Mouse (Mus musculus) limb, embryonic 14.5 days (tissue): ENCODE measurements around the gene Lamtor4. TPM values are rescaled to one million over a fixed set of nuclear protein-coding genes. Genes with fewer than 3 reads are reported as not detected.

Experiments used
- ATAC-seq: fragments of 200-750 bp; cut with Nextera tagmentation; 2 replicates; pipeline ENCODE4 v1.8.0; 2017; ENCODE audit warnings: low read depth, moderate number of reproducible peaks, moderate TSS enrichment; ENCODE audit not compliant: low FRiP score
- DNase-seq: peaks from one replicate; pipeline ENCODE4 v3.0.0-alpha.2; 2015; ENCODE audit warnings: low spot score
- H3K27ac ChIP-seq: fragments of 300-500 bp; sonication (generic); replicated peaks from 2 replicates; pipeline ENCODE4 v1.5.1; 2014; ENCODE audit warnings: low read depth, mild to moderate bottlenecking, low read length, moderate library complexity, mixed read lengths
- H3K27me3 ChIP-seq: fragments of 300-500 bp; sonication (generic); 2 replicates; pipeline ENCODE4 v1.6.1; 2014; ENCODE audit warnings: low read length, mixed read lengths; ENCODE audit not compliant: control insufficient read depth, insufficient read depth
- H3K36me3 ChIP-seq: fragments of 300-500 bp; sonication (generic); 2 replicates; pipeline ENCODE4 v1.6.1; 2014; ENCODE audit warnings: mild to moderate bottlenecking, low read length, moderate library complexity, mixed read lengths; ENCODE audit not compliant: control insufficient read depth, insufficient read depth
- H3K4me1 ChIP-seq: fragments of 300-500 bp; sonication (generic); 2 replicates; pipeline ENCODE4 v1.6.1; 2014; ENCODE audit warnings: antibody characterized with exemption, low read length, mixed read lengths; ENCODE audit not compliant: control insufficient read depth, insufficient read depth
- H3K4me2 ChIP-seq: fragments of 300-500 bp; sonication (generic); replicated peaks from 2 replicates; pipeline ENCODE4 v1.6.1; 2014; ENCODE audit warnings: low read depth, mild to moderate bottlenecking, low read length, moderate library complexity; ENCODE audit not compliant: severe bottlenecking
- H3K4me3 ChIP-seq: fragments of 300-500 bp; sonication (generic); replicated peaks from 2 replicates; pipeline ENCODE4 v1.5.1; 2014; ENCODE audit warnings: low read length
- H3K9ac ChIP-seq: fragments of 300-500 bp; sonication (generic); 2 replicates; pipeline ENCODE4 v1.6.1; 2014; ENCODE audit warnings: mild to moderate bottlenecking, low read depth, low read length, moderate library complexity; ENCODE audit not compliant: severe bottlenecking
- H3K9me3 ChIP-seq: fragments of 300-500 bp; sonication (generic); 2 replicates; pipeline ENCODE4 v1.6.1; 2016; ENCODE audit warnings: low read length; ENCODE audit not compliant: control insufficient read depth
- POLR2A ChIP-seq: fragments of 200-500 bp; IDR thresholded peaks from 2 replicates; pipeline ENCODE4 v1.8.0; 2012; ENCODE audit warnings: inconsistent platforms, mild to moderate bottlenecking, moderate library complexity, borderline replicate concordance; ENCODE audit not compliant: insufficient read depth, insufficient read length; ENCODE audit errors: extremely low read depth
- WGBS: fragments of 180-500 bp; shearing (Covaris S2); extraction: QIAGEN DNeasy Blood & Tissue Kit; methylation state at CpG from one replicate; pipeline ENCODE4 v1.1.7; 2014; 5-methylcytosine and 5-hydroxymethylcytosine counted together
- polyA plus RNA-seq, 2 experiments: library from polyadenylated mRNA; depleted of rRNA in 1 of 2; stranded (reverse) in 1 of 2; unstranded in 1 of 2; fragments of >200 nt; fragmentation: Nextera tagmentation in 1 of 2; extraction: Ambion mirVana in 1 of 2; gene quantifications; 2 replicates each; pipeline versions ENCODE4 v1.2.1 to v1.2.3; 2012 to 2014

The Lamtor4 gene
- polyA plus RNA-seq, 2 experiments = 68.5 to 104 TPM

- 75% methylated on average over 1 of the region's 1 CpGs for WGBS
- Histone ChIP-seq H3K4me1 (no peaks in the 10 kb centered on the region), H3K4me2 (no peak overlapping the region), H3K36me3 (no peaks in the 10 kb centered on the region), H3K27me3 (no peaks in the 10 kb centered on the region), H3K9ac (no peak overlapping the region), H3K9me3 (no peaks in the 10 kb centered on the region), H3K4me3 (no peak overlapping the region), H3K27ac (no peak overlapping the region)
- no peak for TF ChIP-seq POLR2A
- DNase-seq = no peak
- ATAC-seq = no peak
Measured at GRCm38 (mm10) chr5:138291638-138292037, 36.4 kb downstream of the Lamtor4 start.

GRCm38 (mm10) chr5:138294158-138294557 lies 38.9 kb downstream of the Lamtor4 start:
- no peaks in the 10 kb centered on the region for H3K9me3 ChIP-seq
- no peak overlapping the region for H3K4me3 ChIP-seq
- no peak overlapping the region for H3K9ac ChIP-seq
- TF ChIP-seq POLR2A = no peak
- H3K27me3 ChIP-seq = no peaks in the 10 kb centered on the region
- ATAC-seq = no peak
- DNase-seq = no peak
- H3K4me2 ChIP-seq = no peak overlapping the region
- H3K27ac ChIP-seq = no peak overlapping the region
- H3K4me1 ChIP-seq = no peaks in the 10 kb centered on the region
- no peaks in the 10 kb centered on the region; the same call in 1 of the 2 replicates for H3K36me3 ChIP-seq

- H3K4me2 ChIP-seq = no peak overlapping the region
Measured at GRCm38 (mm10) chr5:138299613-138300012, 44.3 kb downstream of the Lamtor4 start.

More at GRCm38 (mm10) chr5:138299613-138300012, 44.3 kb downstream of the Lamtor4 start:
- TF ChIP-seq POLR2A = no peak
- no peak overlapping the region for H3K27ac ChIP-seq
- WGBS = 82% methylated on average over 2 of the region's 2 CpGs
- H3K4me3 ChIP-seq = no peak overlapping the region
- no peaks in the 10 kb centered on the region for H3K27me3 ChIP-seq
- ATAC-seq (no peak), DNase-seq (no peak)
- no peak overlapping the region for H3K9ac ChIP-seq
- no peaks in the 10 kb centered on the region; the same call in 1 of the 2 replicates for H3K36me3 ChIP-seq
- no peaks in the 10 kb centered on the region for H3K4me1 ChIP-seq
- no peaks in the 10 kb centered on the region for H3K9me3 ChIP-seq

Other genes with a start within 250 kb of the Lamtor4 start
- gene Smok3a, start 234.2 kb upstream of the Lamtor4 start, polyA plus RNA-seq (2012; rRNA removed) = not detected in 2 replicates
- gene Smok3a, start 234.2 kb upstream of the Lamtor4 start, polyA plus RNA-seq (2014; fragmentation: Nextera tagmentation; extraction: Ambion mirVana) = not detected in 2 replicates
- not detected in 2 replicates for gene Smok3b, start 234.1 kb upstream of the Lamtor4 start, polyA plus RNA-seq (2012; rRNA removed)
- gene Smok3b, start 234.1 kb upstream of the Lamtor4 start, polyA plus RNA-seq (2014; fragmentation: Nextera tagmentation; extraction: Ambion mirVana) = not detected in 2 replicates
- gene Smok3c, start 202.3 kb upstream of the Lamtor4 start, polyA plus RNA-seq (2012; rRNA removed) = not detected in 2 replicates
- not detected in 2 replicates for gene Smok3c, start 202.3 kb upstream of the Lamtor4 start, polyA plus RNA-seq (2014; fragmentation: Nextera tagmentation; extraction: Ambion mirVana)
- 8.5 and 9.8 TPM in 2 replicates for gene Zkscan1, start 170.4 kb upstream of the Lamtor4 start, polyA plus RNA-seq (2012; rRNA removed)
- gene Zkscan1, start 170.4 kb upstream of the Lamtor4 start, polyA plus RNA-seq (2014; fragmentation: Nextera tagmentation; extraction: Ambion mirVana) = 25.3 and 25.4 TPM in 2 replicates
- 31.5 and 38.3 TPM in 2 replicates for gene Zscan21, start 138.6 kb upstream of the Lamtor4 start, polyA plus RNA-seq (2012; rRNA removed)
- gene Zscan21, start 138.6 kb upstream of the Lamtor4 start, polyA plus RNA-seq (2014; fragmentation: Nextera tagmentation; extraction: Ambion mirVana) = 59.8 and 70.0 TPM in 2 replicates
- gene Zfp113, start 99.7 kb upstream of the Lamtor4 start, polyA plus RNA-seq (2012; rRNA removed) = 5.1 and 5.2 TPM in 2 replicates
- gene Zfp113, start 99.7 kb upstream of the Lamtor4 start, polyA plus RNA-seq (2014; fragmentation: Nextera tagmentation; extraction: Ambion mirVana) = 11.3 and 12.6 TPM in 2 replicates
- gene Cops6, start 94.4 kb upstream of the Lamtor4 start, polyA plus RNA-seq (2012; rRNA removed) = 141 and 149 TPM in 2 replicates
- gene Cops6, start 94.4 kb upstream of the Lamtor4 start, polyA plus RNA-seq (2014; fragmentation: Nextera tagmentation; extraction: Ambion mirVana) = 262 and 267 TPM in 2 replicates
- 73.4 and 107 TPM in 2 replicates for gene Ap4m1, start 83.5 kb upstream of the Lamtor4 start, polyA plus RNA-seq (2012; rRNA removed)
- 18.6 and 19.9 TPM in 2 replicates for gene Ap4m1, start 83.5 kb upstream of the Lamtor4 start, polyA plus RNA-seq (2014; fragmentation: Nextera tagmentation; extraction: Ambion mirVana)
- 136 and 149 TPM in 2 replicates for gene Mcm7, start 83.1 kb upstream of the Lamtor4 start, polyA plus RNA-seq (2012; rRNA removed)
- gene Mcm7, start 83.1 kb upstream of the Lamtor4 start, polyA plus RNA-seq (2014; fragmentation: Nextera tagmentation; extraction: Ambion mirVana) = 144 and 152 TPM in 2 replicates
- 90.0 and 109 TPM in 2 replicates for gene Taf6, start 68.0 kb upstream of the Lamtor4 start, polyA plus RNA-seq (2012; rRNA removed)
- gene Taf6, start 68.0 kb upstream of the Lamtor4 start, polyA plus RNA-seq (2014; fragmentation: Nextera tagmentation; extraction: Ambion mirVana) = 75.6 and 86.0 TPM in 2 replicates
- 35.8 and 50.6 TPM in 2 replicates for gene Cnpy4, start 68.0 kb upstream of the Lamtor4 start, polyA plus RNA-seq (2012; rRNA removed)
- 60.7 and 65.7 TPM in 2 replicates for gene Cnpy4, start 68.0 kb upstream of the Lamtor4 start, polyA plus RNA-seq (2014; fragmentation: Nextera tagmentation; extraction: Ambion mirVana)
- gene Mblac1, start 61.2 kb upstream of the Lamtor4 start, polyA plus RNA-seq (2012; rRNA removed) = 6.9 and 7.5 TPM in 2 replicates
- 8.3 and 8.8 TPM in 2 replicates for gene Mblac1, start 61.2 kb upstream of the Lamtor4 start, polyA plus RNA-seq (2014; fragmentation: Nextera tagmentation; extraction: Ambion mirVana)
- not detected in 2 replicates for gene Nxpe5, start 29.6 kb upstream of the Lamtor4 start, polyA plus RNA-seq (2012; rRNA removed)
- not detected in 2 replicates for gene Nxpe5, start 29.6 kb upstream of the Lamtor4 start, polyA plus RNA-seq (2014; fragmentation: Nextera tagmentation; extraction: Ambion mirVana)
- gene BC037034, start 8.6 kb downstream of the Lamtor4 start, polyA plus RNA-seq (2012; rRNA removed) = 81.0 and 102 TPM in 2 replicates
- gene BC037034, start 8.6 kb downstream of the Lamtor4 start, polyA plus RNA-seq (2014; fragmentation: Nextera tagmentation; extraction: Ambion mirVana) = 5.2 and 7.6 TPM in 2 replicates
- 1.9 and 3.2 TPM in 2 replicates for gene Gal3st4, start 17.4 kb downstream of the Lamtor4 start, polyA plus RNA-seq (2012; rRNA removed)
- gene Gal3st4, start 17.4 kb downstream of the Lamtor4 start, polyA plus RNA-seq (2014; fragmentation: Nextera tagmentation; extraction: Ambion mirVana) = 3.7 and 3.8 TPM in 2 replicates
- gene Gm43720, start 24.5 kb downstream of the Lamtor4 start, polyA plus RNA-seq (2012; rRNA removed) = 0.18 and 0.19 TPM in 2 replicates
- 0.15 and 0.33 TPM in 2 replicates for gene Gm43720, start 24.5 kb downstream of the Lamtor4 start, polyA plus RNA-seq (2014; fragmentation: Nextera tagmentation; extraction: Ambion mirVana)
- gene Gpc2, start 24.5 kb downstream of the Lamtor4 start, polyA plus RNA-seq (2012; rRNA removed) = 183 and 277 TPM in 2 replicates
- 6.4 and 7.2 TPM in 2 replicates for gene Gpc2, start 24.5 kb downstream of the Lamtor4 start, polyA plus RNA-seq (2014; fragmentation: Nextera tagmentation; extraction: Ambion mirVana)
- 18.8 and 25.3 TPM in 2 replicates for gene Stag3, start 24.8 kb downstream of the Lamtor4 start, polyA plus RNA-seq (2012; rRNA removed)
- gene Stag3, start 24.8 kb downstream of the Lamtor4 start, polyA plus RNA-seq (2014; fragmentation: Nextera tagmentation; extraction: Ambion mirVana) = 5.6 TPM in 2 replicates
- 0.06 and 0.09 TPM in 2 replicates for gene Pvrig, start 86.5 kb downstream of the Lamtor4 start, polyA plus RNA-seq (2012; rRNA removed)
- 0.18 TPM in 2 replicates for gene Pvrig, start 86.5 kb downstream of the Lamtor4 start, polyA plus RNA-seq (2014; fragmentation: Nextera tagmentation; extraction: Ambion mirVana)
- gene Zfp157, start 186.0 kb downstream of the Lamtor4 start, polyA plus RNA-seq (2012; rRNA removed) = 17.4 and 21.4 TPM in 2 replicates
- 40.4 and 42.9 TPM in 2 replicates for gene Zfp157, start 186.0 kb downstream of the Lamtor4 start, polyA plus RNA-seq (2014; fragmentation: Nextera tagmentation; extraction: Ambion mirVana)